Mouse (Mus musculus) CH12.LX (cell line): ENCODE measurements around the gene Fibp. TPM values are rescaled to one million over a fixed set of nuclear protein-coding genes. Genes with fewer than 3 reads are reported as not detected.

ENCODE experiments used
- DNase-seq: peaks from one replicate; pipeline ENCODE4 v3.0.0-alpha.2; 2013; ENCODE audit errors: extremely low read depth
- H3K27ac ChIP-seq: 2 replicates; pipeline ENCODE4 v1.5.1; 2012; ENCODE audit warnings: low read depth, mild to moderate bottlenecking, control low read depth, moderate library complexity; ENCODE audit not compliant: insufficient read depth
- H3K27me3 ChIP-seq: replicated peaks from 2 replicates; pipeline ENCODE3; 2012; ENCODE audit warnings: inconsistent platforms
- H3K36me3 ChIP-seq, 2 experiments: replicated peaks in 1 of 2; 2 replicates each; pipeline versions ENCODE3 to v1.6.1; 2012; ENCODE audit warnings: inconsistent platforms in 1 of 2, low read length in 1 of 2, mild to moderate bottlenecking in 1 of 2, mixed read lengths in 1 of 2, moderate library complexity in 1 of 2; ENCODE audit not compliant: control insufficient read depth in 1 of 2, insufficient read depth in 1 of 2
- H3K4me1 ChIP-seq, 2 experiments: 2 replicates each; pipeline ENCODE4 v1.6.1; 2012; ENCODE audit warnings: inconsistent platforms in 1 of 2, moderate library complexity in 1 of 2; ENCODE audit not compliant: insufficient read depth in 2 of 2, control insufficient read depth in 1 of 2
- H3K4me2 ChIP-seq: 2 replicates; pipeline ENCODE4 v1.6.1; 2012; ENCODE audit warnings: low read depth, mild to moderate bottlenecking, control low read depth; ENCODE audit not compliant: poor library complexity, insufficient read depth, severe bottlenecking
- H3K4me3 ChIP-seq, 3 experiments: fragments of 150-350 bp in 1 of 3; sonication (generic) in 1 of 3; replicated peaks in 1 of 3; 2 replicates each; pipeline versions ENCODE3 to v1.5.1; 2011 to 2012; ENCODE audit warnings: low read depth in 2 of 3, low read length in 2 of 3, mild to moderate bottlenecking in 2 of 3, moderate library complexity in 2 of 3, control low read depth in 1 of 3, improper control_type of control experiment in 1 of 3, inconsistent platforms in 1 of 3, mixed read lengths in 1 of 3; ENCODE audit not compliant: poor library complexity in 1 of 3
- H3K79me2 ChIP-seq: replicated peaks from 2 replicates; pipeline ENCODE4 v1.6.1; 2012; ENCODE audit warnings: mild to moderate bottlenecking, moderate library complexity; ENCODE audit not compliant: control insufficient read depth, poor library complexity, insufficient read depth, severe bottlenecking; ENCODE audit errors: extremely low read depth
- H3K9ac ChIP-seq: 2 replicates; pipeline ENCODE4 v1.6.1; 2012; ENCODE audit warnings: low read depth, mild to moderate bottlenecking, control low read depth, moderate library complexity; ENCODE audit not compliant: insufficient read depth
- H3K9me3 ChIP-seq: replicated peaks from 2 replicates; pipeline ENCODE3; 2012; ENCODE audit warnings: low read length, inconsistent platforms, mixed read lengths
- CHD1 ChIP-seq: IDR thresholded peaks from 2 replicates; pipeline ENCODE4 v1.6.1; 2012; ENCODE audit warnings: low read depth, low read length, improper control_type of control experiment, inconsistent platforms
- CHD2 ChIP-seq: IDR thresholded peaks from 2 replicates; pipeline ENCODE4 v1.6.1; 2011; ENCODE audit warnings: low read length, improper control_type of control experiment
- CTCF ChIP-seq, 2 experiments: IDR thresholded peaks in 1 of 2; conservative IDR thresholded peaks in 1 of 2; 2 replicates each; pipeline ENCODE4 v1.5.1; 2011 to 2012; ENCODE audit warnings: low read depth in 2 of 2, low read length in 2 of 2, improper control_type of control experiment in 1 of 2, inconsistent platforms in 1 of 2, mild to moderate bottlenecking in 1 of 2, moderate library complexity in 1 of 2
- ETS1 ChIP-seq: conservative IDR thresholded peaks from 2 replicates; pipeline ENCODE4 v1.6.1; 2012; ENCODE audit warnings: low read depth, mild to moderate bottlenecking, inconsistent platforms, low read length, improper control_type of control experiment, moderate library complexity
- GABPA ChIP-seq: IDR thresholded peaks from 2 replicates; pipeline ENCODE4 v1.6.1; 2012; ENCODE audit warnings: low read depth, low read length, improper control_type of control experiment, inconsistent platforms; ENCODE audit not compliant: insufficient replicate concordance
- MAZ ChIP-seq: IDR thresholded peaks from 2 replicates; pipeline ENCODE4 v1.6.1; 2012; ENCODE audit warnings: low read depth, mild to moderate bottlenecking, inconsistent platforms, low read length, improper control_type of control experiment, moderate library complexity
- MYC ChIP-seq: IDR thresholded peaks from 2 replicates; pipeline ENCODE4 v1.6.1; 2011; ENCODE audit warnings: low read depth, mild to moderate bottlenecking, improper control_type of control experiment, low read length
- NRF1 ChIP-seq: IDR thresholded peaks from 2 replicates; pipeline ENCODE4 v1.6.1; 2014; ENCODE audit warnings: low read depth, mild to moderate bottlenecking, inconsistent platforms, low read length, improper control_type of control experiment, moderate library complexity
- RCOR1 ChIP-seq: conservative IDR thresholded peaks from 2 replicates; pipeline ENCODE4 v1.6.1; 2012; ENCODE audit warnings: low read depth, mild to moderate bottlenecking, inconsistent platforms, low read length, improper control_type of control experiment
- SIN3A ChIP-seq: IDR thresholded peaks from 2 replicates; pipeline ENCODE4 v1.6.1; 2012; ENCODE audit warnings: low read length, improper control_type of control experiment, inconsistent platforms
- TCF12 ChIP-seq: IDR thresholded peaks from 2 replicates; pipeline ENCODE4 v1.6.1; 2014; ENCODE audit warnings: low read depth, mild to moderate bottlenecking, inconsistent platforms, low read length, improper control_type of control experiment
- USF1 ChIP-seq: IDR thresholded peaks from 2 replicates; pipeline ENCODE4 v1.6.1; 2014; ENCODE audit warnings: low read depth, mild to moderate bottlenecking, inconsistent platforms, low read length, improper control_type of control experiment
- USF2 ChIP-seq: conservative IDR thresholded peaks from 2 replicates; pipeline ENCODE4 v1.6.1; 2011; ENCODE audit warnings: low read depth, low read length, improper control_type of control experiment
- ZC3H11A ChIP-seq: IDR thresholded peaks from 2 replicates; pipeline ENCODE4 v1.6.1; 2012; ENCODE audit warnings: low read depth, mild to moderate bottlenecking, inconsistent platforms, low read length, improper control_type of control experiment
- ZKSCAN1 ChIP-seq: IDR thresholded peaks from 2 replicates; pipeline ENCODE4 v1.6.1; 2012; ENCODE audit warnings: low read depth, inconsistent platforms, low read length, improper control_type of control experiment, borderline replicate concordance
- dilution Hi-C: fragments of 300-500 bp; cut with MboI; formaldehyde crosslinking; loops from 2 replicates; pipeline ENCODE4 v1.14.3; 2020; ENCODE audit warnings: low sequenced_read_pairs; ENCODE audit not compliant: extremely low pct_unique_long_range_greater_than_20kb, extremely low pct_ligation_motif_present
- in situ Hi-C: fragments of 300-500 bp; cut with MboI; formaldehyde crosslinking; loops from 3 replicates; pipeline ENCODE4 v1.14.3; 2019; ENCODE audit warnings: low sequenced_read_pairs, low pct_ligation_motif_present, low pct_unique_long_range_greater_than_20kb, mixed read lengths
- polyA plus RNA-seq: library from polyadenylated mRNA; unstranded; fragments of >175 nt; gene quantifications from 2 replicates; pipeline ENCODE4 v1.2.1, GENCODE M21; 2012; ENCODE audit warnings: low read depth; ENCODE audit not compliant: insufficient read length
- total RNA-seq, 2 experiments: library from RNA; depleted of rRNA; stranded (reverse); fragments of 300-350 nt in 1 of 2; fragments of >200 nt in 1 of 2; gene quantifications; 2 replicates each; pipeline ENCODE4 v1.2.3; 2012 to 2014

Gene Fibp
- total and polyA plus RNA-seq, 3 experiments = 29.1 to 74.9 (median 37.5) TPM

DNA sequence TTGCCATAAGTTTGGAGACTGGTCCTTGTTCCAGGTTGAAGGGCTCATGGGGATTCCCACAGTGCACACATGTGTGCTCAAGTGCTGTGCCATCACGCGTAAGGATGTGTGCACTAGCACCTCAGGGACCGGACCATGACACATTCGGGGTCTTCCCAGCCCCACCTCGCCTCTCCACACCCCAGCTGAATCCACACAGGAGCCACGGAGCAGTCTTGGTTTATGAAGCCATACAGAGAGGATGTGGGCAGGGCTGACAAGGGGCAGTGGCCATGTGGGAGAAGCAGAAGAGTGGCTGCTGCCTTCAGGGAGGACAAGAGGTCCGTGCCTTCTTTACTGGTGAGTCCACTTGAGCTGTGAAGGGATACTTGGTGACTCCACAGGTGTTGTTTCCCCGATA, 4.6 kb downstream of the Fibp start:
- dilution Hi-C loops = no loop called here
- no peak for TF ChIP-seq SIN3A
- TF ChIP-seq CTCF (conservative IDR thresholded peaks at IDR 0.05 in 1 of 2, IDR thresholded peaks at IDR 0.05 in 1 of 2; ENCODE audit: low read depth in 2 of 2, low read length in 2 of 2) = no peak
- TF ChIP-seq ZC3H11A = no peak
- no peak for TF ChIP-seq CHD1
- H3K79me2 ChIP-seq = peaks cover 6% of the 10 kb centered on the region
- H3K4me2 ChIP-seq = no peak overlapping the region
- in situ Hi-C loops = no loop called here
- no peak overlapping the region for H3K4me3 ChIP-seq
- DNase-seq = no peak
- H3K9me3 ChIP-seq = no peaks in the 10 kb centered on the region
- no peak overlapping the region for H3K9ac ChIP-seq
- H3K36me3 ChIP-seq = peaks cover 57 to 76% of the 10 kb centered on the region in 2 experiments
- no peaks in the 10 kb centered on the region for H3K27me3 ChIP-seq
- peaks cover 3 to 16% of the 10 kb centered on the region in 2 experiments; a peak in 3 of 4 replicates for H3K4me1 ChIP-seq
- H3K27ac ChIP-seq = no peak overlapping the region

DNA sequence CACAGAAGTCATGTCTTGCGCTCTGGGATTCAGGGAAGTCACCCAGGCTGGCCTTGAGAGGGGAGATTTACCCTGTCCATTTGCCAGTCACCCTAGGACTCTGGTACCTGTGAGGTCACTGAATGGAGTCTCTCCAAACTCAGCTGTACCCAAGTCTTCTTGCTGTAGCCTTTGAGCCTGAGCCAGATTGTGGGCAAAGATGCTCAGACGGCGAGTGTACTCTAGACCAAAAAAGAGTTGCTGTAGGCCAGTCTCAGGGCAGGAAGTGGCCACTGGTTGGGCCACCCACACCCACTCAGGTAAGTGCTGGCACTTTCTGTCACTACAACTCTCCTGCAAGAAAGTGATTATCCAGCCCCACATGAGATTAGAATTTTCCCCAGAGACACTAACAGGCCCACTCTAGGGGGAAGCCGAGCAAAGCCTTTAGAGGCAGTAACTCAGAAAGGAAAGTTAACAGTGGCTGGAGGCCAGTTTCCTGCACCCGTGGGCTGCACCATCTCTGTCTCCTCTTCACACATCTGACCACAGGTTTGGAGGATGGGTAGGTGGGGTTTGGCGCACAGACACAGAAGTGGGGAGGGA, 6.6 kb downstream of the Fibp start:
- no peak for DNase-seq
- no peaks in the 10 kb centered on the region for H3K9me3 ChIP-seq
- no peak for TF ChIP-seq MAZ
- no peak for TF ChIP-seq MYC
- TF ChIP-seq CHD2 = no peak
- TF ChIP-seq ZKSCAN1 = no peak
- TF ChIP-seq GABPA = no peak
- no peak for TF ChIP-seq RCOR1
- TF ChIP-seq ZC3H11A = no peak
- TF ChIP-seq NRF1 = no peak
- no peak for TF ChIP-seq CHD1
- TF ChIP-seq ETS1 = no peak
- no peak for TF ChIP-seq USF1
- TF ChIP-seq USF2 = no peak
- TF ChIP-seq TCF12 = no peak
- no peak overlapping the region for H3K4me3 ChIP-seq
- H3K4me2 ChIP-seq = no peak overlapping the region
- no peaks in the 10 kb centered on the region for H3K79me2 ChIP-seq
- H3K27me3 ChIP-seq = no peaks in the 10 kb centered on the region
- H3K36me3 ChIP-seq = peaks cover 55 to 71% of the 10 kb centered on the region in 2 experiments
- dilution Hi-C loops = no loop called here
- H3K9ac ChIP-seq = no peak overlapping the region
- peaks cover 0 to 6% of the 10 kb centered on the region in 2 experiments; a peak in 1 of 4 replicates for H3K4me1 ChIP-seq
- no peak overlapping the region for H3K27ac ChIP-seq
- in situ Hi-C loops = no loop called here
